Mouse (Mus musculus) liver, adult 2 months (tissue): Measurements from ENCODE around the gene Pkmyt1. TPM values are rescaled to one million over a fixed set of nuclear protein-coding genes. Genes with fewer than 3 reads are reported as not detected.

Experiments used
- DNase-seq: peaks from one replicate; pipeline ENCODE4 v3.0.0-alpha.2; 2011; ENCODE audit warnings: low read depth, low spot score; ENCODE audit errors: extremely low read depth
- H3K27ac ChIP-seq: fragments of 200-500 bp; replicated peaks from 2 replicates; pipeline ENCODE4 v1.5.1; 2012; ENCODE audit warnings: low read depth, mild to moderate bottlenecking, control low read depth, inconsistent platforms, low read length; ENCODE audit not compliant: insufficient read depth
- H3K27me3 ChIP-seq: fragments of 200-500 bp; 2 replicates; pipeline ENCODE4 v1.6.1; 2012; ENCODE audit warnings: mild to moderate bottlenecking, moderate library complexity, low read length, inconsistent platforms; ENCODE audit not compliant: control insufficient read depth, insufficient read depth
- H3K36me3 ChIP-seq: fragments of 200-500 bp; 2 replicates; pipeline ENCODE4 v1.6.1; 2012; ENCODE audit warnings: low read length, inconsistent platforms; ENCODE audit not compliant: control insufficient read depth, insufficient read depth
- H3K4me1 ChIP-seq: fragments of 200-500 bp; 2 replicates; pipeline ENCODE4 v1.6.1; 2011; ENCODE audit warnings: low read length; ENCODE audit not compliant: control insufficient read depth, insufficient read depth
- H3K4me3 ChIP-seq: fragments of 200-500 bp; 2 replicates; pipeline ENCODE4 v1.5.1; 2011; ENCODE audit warnings: low read depth, mild to moderate bottlenecking, control low read depth, low read length, moderate library complexity; ENCODE audit not compliant: insufficient read depth
- H3K79me2 ChIP-seq: fragments of 200-500 bp; 2 replicates; pipeline ENCODE4 v1.6.1; 2012; ENCODE audit warnings: inconsistent platforms, mild to moderate bottlenecking, low read length, moderate library complexity; ENCODE audit not compliant: control insufficient read depth, insufficient read depth
- H3K9ac ChIP-seq: fragments of 200-500 bp; 2 replicates; pipeline ENCODE4 v1.6.1; 2012; ENCODE audit warnings: low read depth, mild to moderate bottlenecking, control low read depth, inconsistent platforms, low read length
- CTCF ChIP-seq: fragments of 200-500 bp; IDR thresholded peaks from 2 replicates; pipeline ENCODE4 v1.5.1; 2011; ENCODE audit warnings: low read depth, low read length, control low read depth
- POLR2A ChIP-seq: fragments of 200-500 bp; IDR thresholded peaks from 2 replicates; pipeline ENCODE4 v1.6.1; 2011; ENCODE audit warnings: low read length, control low read depth; ENCODE audit not compliant: insufficient read depth; ENCODE audit errors: extremely low read depth
- WGBS: fragments of 180-500 bp; shearing (Covaris S2); methylation state at CpG from one replicate; pipeline ENCODE4 v1.1.7; 2018; 5-methylcytosine and 5-hydroxymethylcytosine counted together
- polyA plus RNA-seq: library from polyadenylated mRNA; depleted of rRNA; stranded (reverse); fragments of >200 nt; gene quantifications from 2 replicates; pipeline ENCODE4 v1.2.3, GENCODE M21; 2012
- total RNA-seq: library from RNA; depleted of rRNA; stranded (reverse); fragments of >200 nt; gene quantifications from 2 replicates; pipeline ENCODE4 v1.2.3, GENCODE M21; 2014

Pkmyt1 gene
- total and polyA plus RNA-seq, 2 experiments = 0.18 to 2.6 TPM

- no peak for DNase-seq
- no peak overlapping the region for H3K4me3 ChIP-seq
- no peak overlapping the region for H3K27ac ChIP-seq
- TF ChIP-seq POLR2A (no peak), CTCF (no peak)
- H3K79me2 ChIP-seq = no peaks in the 10 kb centered on the region
- 96% methylated on average over 9 of the region's 9 CpGs for WGBS
- H3K4me1 ChIP-seq = no peaks in the 10 kb centered on the region
- no peak overlapping the region for H3K9ac ChIP-seq
- H3K27me3 ChIP-seq = no peaks in the 10 kb centered on the region
- H3K36me3 ChIP-seq = peaks cover 4% of the 10 kb centered on the region; the same call in 1 of the 2 replicates
These were observed 31.4 kb downstream of the Pkmyt1 start for GRCm38 (mm10) chr17:23757581-23757980.

- TF ChIP-seq CTCF (no peak), POLR2A (no peak)
- WGBS = 95% methylated on average over 8 of the region's 8 CpGs
- H3K4me1 ChIP-seq = no peaks in the 10 kb centered on the region
These were observed 32.7 kb downstream of the Pkmyt1 start for GRCm38 (mm10) chr17:23758801-23759200.

GRCm38 (mm10) chr17:23760231-23760630 is 34.1 kb downstream of the Pkmyt1 start:
- H3K4me1 ChIP-seq = no peaks in the 10 kb centered on the region
- 97% methylated on average over 9 of the region's 9 CpGs for WGBS

More at GRCm38 (mm10) chr17:23758801-23759200, 32.7 kb downstream of the Pkmyt1 start:
- no peak for DNase-seq
- Histone ChIP-seq H3K9ac (no peak overlapping the region), H3K79me2 (no peaks in the 10 kb centered on the region), H3K27ac (no peak overlapping the region), H3K4me3 (no peak overlapping the region), H3K27me3 (no peaks in the 10 kb centered on the region), H3K36me3 (peaks cover 4% of the 10 kb centered on the region; the same call in 1 of the 2 replicates)

DNA sequence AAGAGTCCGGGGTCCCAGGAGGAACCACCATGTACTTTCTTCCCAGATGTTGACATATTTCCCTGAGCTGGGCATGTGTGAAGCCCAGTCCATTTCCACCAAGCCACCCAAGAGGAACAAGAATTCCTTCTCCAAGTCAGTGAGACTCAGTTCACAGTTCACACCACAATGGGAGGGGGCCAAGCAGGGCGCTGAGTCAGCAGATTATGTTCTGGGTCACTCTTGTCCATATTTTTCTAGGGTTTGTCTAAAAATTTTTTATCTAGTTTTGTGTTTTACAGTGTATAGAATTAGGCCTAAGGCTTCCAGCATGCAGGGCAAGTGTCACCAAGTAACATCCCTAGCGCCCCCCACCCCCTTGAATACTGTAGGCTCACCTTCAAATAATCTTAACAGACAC is 35.0 kb downstream of the Pkmyt1 start:
- no peaks in the 10 kb centered on the region for H3K27me3 ChIP-seq
- H3K79me2 ChIP-seq = no peaks in the 10 kb centered on the region
- H3K9ac ChIP-seq = no peak overlapping the region
- no peaks in the 10 kb centered on the region for H3K4me1 ChIP-seq
- TF ChIP-seq CTCF (no peak), POLR2A (no peak)
- no peak for DNase-seq
- no peak overlapping the region for H3K4me3 ChIP-seq
- 98% methylated on average over 3 of the region's 3 CpGs for WGBS
- peaks cover 4% of the 10 kb centered on the region; the same call in 1 of the 2 replicates for H3K36me3 ChIP-seq
- no peak overlapping the region for H3K27ac ChIP-seq

More at GRCm38 (mm10) chr17:23760231-23760630, 34.1 kb downstream of the Pkmyt1 start:
- TF ChIP-seq POLR2A = no peak
- no peak for TF ChIP-seq CTCF
- Histone ChIP-seq H3K4me3 (no peak overlapping the region), H3K79me2 (no peaks in the 10 kb centered on the region), H3K9ac (no peak overlapping the region), H3K27me3 (no peaks in the 10 kb centered on the region), H3K27ac (no peak overlapping the region), H3K36me3 (peaks cover 4% of the 10 kb centered on the region; the same call in 1 of the 2 replicates)
- no peak for DNase-seq

GRCm38 (mm10) chr17:23762976-23763375 is 36.8 kb downstream of the Pkmyt1 start:
- H3K9ac ChIP-seq = no peak overlapping the region
- DNase-seq = no peak
- no peaks in the 10 kb centered on the region for H3K27me3 ChIP-seq
- no peak overlapping the region for H3K27ac ChIP-seq
- TF ChIP-seq CTCF (no peak), POLR2A (no peak)
- no peaks in the 10 kb centered on the region for H3K4me1 ChIP-seq
- H3K4me3 ChIP-seq = no peak overlapping the region
- H3K79me2 ChIP-seq = no peaks in the 10 kb centered on the region
- 88% methylated on average over 11 of the region's 11 CpGs for WGBS
- peaks cover 4% of the 10 kb centered on the region; the same call in 1 of the 2 replicates for H3K36me3 ChIP-seq

GRCm38 (mm10) chr17:23770493-23770892 is 44.4 kb downstream of the Pkmyt1 start:
- WGBS = 65% methylated on average over 2 of the region's 2 CpGs
- DNase-seq = no peak
- TF ChIP-seq CTCF (no peak), POLR2A (no peak)
- H3K4me1 ChIP-seq = peaks cover 4% of the 10 kb centered on the region; the same call in 1 of the 2 replicates
- no peak overlapping the region for H3K27ac ChIP-seq
- no peaks in the 10 kb centered on the region for H3K79me2 ChIP-seq
- no peak overlapping the region for H3K9ac ChIP-seq
- no peaks in the 10 kb centered on the region for H3K27me3 ChIP-seq
- no peaks in the 10 kb centered on the region for H3K36me3 ChIP-seq
- peak overlapping the region; percentile 83; the same call in 1 of the 2 replicates for H3K4me3 ChIP-seq
